Mouse (Mus musculus): ENCODE measurements at regions not wholly inside any gene's neighbourhood (a gene's known extent, or its start where the extent isn't known, plus 50 kb on each side); places are given as distances from the start of the nearest gene placed in this dataset.

GRCm38 (mm10) chr9:33760701-33761100, 725.0 kb upstream of the Kirrel3 start:
- in situ Hi-C loops (cut with MboI, MseI), result no loop called here

GRCm38 (mm10) chr9:33766235-33766634, 719.5 kb upstream of the Kirrel3 start:
- in situ Hi-C loops (cut with MboI, MseI), result no loop called here

- in situ Hi-C loops (cut with MboI, MseI), result no loop called here
Observed at GRCm38 (mm10) chr9:33769811-33770210, 715.9 kb upstream of the Kirrel3 start.

- in situ Hi-C loops (cut with MboI, MseI), result no loop called here
Observed at GRCm38 (mm10) chr9:33774178-33774577, 711.5 kb upstream of the Kirrel3 start.

- in situ Hi-C loops (cut with MboI, MseI), result no loop called here
Observed at GRCm38 (mm10) chr9:33790617-33791016, 695.1 kb upstream of the Kirrel3 start.

- in situ Hi-C loops (cut with MboI, MseI), result no loop called here
Observed at GRCm38 (mm10) chr9:33800250-33800649, 685.4 kb upstream of the Kirrel3 start.

- in situ Hi-C loops (cut with MboI, MseI), result no loop called here
Observed at GRCm38 (mm10) chr9:33800763-33801162, 684.9 kb upstream of the Kirrel3 start.

- in situ Hi-C loops (cut with MboI, MseI), result no loop called here
Observed at GRCm38 (mm10) chr9:33814739-33815368, 670.8 kb upstream of the Kirrel3 start.

GRCm38 (mm10) chr9:33822574-33823394, 662.9 kb upstream of the Kirrel3 start:
- in situ Hi-C loops (cut with MboI, MseI), result no loop called here

GRCm38 (mm10) chr9:33826116-33826515, 659.6 kb upstream of the Kirrel3 start:
- in situ Hi-C loops (cut with MboI, MseI), result no loop called here

GRCm38 (mm10) chr9:33827409-33827808, 658.3 kb upstream of the Kirrel3 start:
- in situ Hi-C loops (cut with MboI, MseI), result no loop called here

- in situ Hi-C loops (cut with MboI, MseI), result no loop called here
Observed at GRCm38 (mm10) chr9:33837666-33838380, 647.9 kb upstream of the Kirrel3 start.

GRCm38 (mm10) chr9:33849623-33850022, 636.1 kb upstream of the Kirrel3 start:
- in situ Hi-C loops (cut with MboI, MseI), result no loop called here

- in situ Hi-C loops (cut with MboI, MseI), result no loop called here
Observed at GRCm38 (mm10) chr9:33850024-33850423, 635.7 kb upstream of the Kirrel3 start.

GRCm38 (mm10) chr9:33850993-33851392, 634.7 kb upstream of the Kirrel3 start:
- in situ Hi-C loops (cut with MboI, MseI), result no loop called here

GRCm38 (mm10) chr9:33856169-33856568, 629.5 kb upstream of the Kirrel3 start:
- in situ Hi-C loops (cut with MboI, MseI), result no loop called here

- in situ Hi-C loops (cut with MboI, MseI), result no loop called here
Observed at GRCm38 (mm10) chr9:33858511-33858910, 627.2 kb upstream of the Kirrel3 start.

GRCm38 (mm10) chr9:33868666-33869065, 617.0 kb upstream of the Kirrel3 start:
- in situ Hi-C loops (cut with MboI, MseI), result no loop called here

GRCm38 (mm10) chr9:33887279-33887678, 598.4 kb upstream of the Kirrel3 start:
- in situ Hi-C loops (cut with MboI, MseI), result no loop called here

- in situ Hi-C loops (cut with MboI, MseI), result no loop called here
Observed at GRCm38 (mm10) chr9:33892001-33892400, 593.7 kb upstream of the Kirrel3 start.

- in situ Hi-C loops (cut with MboI, MseI), result no loop called here
Observed at GRCm38 (mm10) chr9:33901313-33902076, 584.2 kb upstream of the Kirrel3 start.
